Mouse (Mus musculus): ENCODE measurements at regions not wholly inside any gene's neighbourhood (a gene's known extent, or its start where the extent isn't known, plus 50 kb on each side); places are given as distances from the start of the nearest gene placed in this dataset.

GRCm38 (mm10) chr8:126820502-126820901 lies 125.1 kb downstream of the Tomm20 start (continued):
- TF ChIP-seq SMC3 (IDR thresholded peaks at IDR 0.05; ENCODE audit: low read depth, low read length) = no peak
- peak; percentile 69 for TF ChIP-seq EP300 (IDR thresholded peaks at IDR 0.05; ENCODE audit: low read length)
- TF ChIP-seq HCFC1 (IDR thresholded peaks at IDR 0.05; ENCODE audit: low read depth, low read length) = no peak
- TF ChIP-seq USF1 (IDR thresholded peaks at IDR 0.05; ENCODE audit: low read depth, low read length) = no peak
- no peak for TF ChIP-seq SIN3A (IDR thresholded peaks at IDR 0.05; ENCODE audit: low read length)

DNA sequence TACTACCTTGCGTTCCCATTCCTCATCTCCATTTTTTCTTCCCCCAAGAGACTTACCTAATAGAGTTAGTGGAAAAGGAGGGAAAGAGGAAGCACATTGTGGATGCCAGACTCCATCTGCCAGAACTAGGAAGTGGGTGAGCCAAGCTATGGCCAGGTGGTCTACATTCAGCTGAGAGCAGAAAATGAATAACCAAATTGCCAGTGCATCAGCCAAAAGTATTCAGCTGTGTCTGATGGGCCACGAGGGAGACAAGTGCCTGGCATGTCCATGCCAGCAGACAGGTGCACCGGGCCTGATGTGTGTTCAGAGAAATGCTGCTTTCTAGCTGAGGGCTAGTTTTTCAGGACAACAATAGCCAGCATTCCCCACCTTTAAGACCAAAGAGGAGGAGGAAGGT lies 126.4 kb downstream of the Tomm20 start:
- in situ Hi-C loops (cut with MboI; ENCODE audit: low pct_ligation_motif_present, low pct_unique_long_range_greater_than_20kb, low sequenced_read_pairs) = no loop called here
- DNase-seq (ENCODE audit: extremely low read depth) = peak; percentile 60
- peak overlapping the region; percentile 37 for H3K4me2 ChIP-seq (ENCODE audit: insufficient read depth, low read depth, poor library complexity, severe bottlenecking)
- H3K9me3 ChIP-seq (replicated peaks; ENCODE audit: low read length) = no peaks in the 10 kb centered on the region
- H3K27me3 ChIP-seq (replicated peaks) = no peaks in the 10 kb centered on the region
- TF ChIP-seq MAZ (IDR thresholded peaks at IDR 0.05; ENCODE audit: low read depth, low read length) (no peak), CTCF (conservative IDR thresholded peaks at IDR 0.05 in 1 of 2, IDR thresholded peaks at IDR 0.05 in 1 of 2; ENCODE audit: low read depth in 2 of 2, low read length in 2 of 2) (no peak), UBTF (IDR thresholded peaks at IDR 0.05; ENCODE audit: low read depth, low read length) (no peak), GABPA (IDR thresholded peaks at IDR 0.05; ENCODE audit: insufficient replicate concordance, low read depth, low read length) (no peak), TBP (conservative IDR thresholded peaks at IDR 0.05; ENCODE audit: low read depth, low read length) (no peak), JUN (IDR thresholded peaks at IDR 0.05; ENCODE audit: insufficient read depth, low read depth, low read length) (no peak), ELF1 (IDR thresholded peaks at IDR 0.05; ENCODE audit: low read depth, low read length) (peak; percentile 60), SIN3A (IDR thresholded peaks at IDR 0.05; ENCODE audit: low read length) (no peak), NELFE (IDR thresholded peaks at IDR 0.05; ENCODE audit: low read depth, low read length) (no peak), KAT2A (IDR thresholded peaks at IDR 0.05; ENCODE audit: insufficient replicate concordance, low read length) (no peak), MEF2A (IDR thresholded peaks at IDR 0.05; ENCODE audit: borderline replicate concordance, low read depth, low read length) (no peak), IRF4 (IDR thresholded peaks at IDR 0.05; ENCODE audit: low read depth, low read length) (peak; percentile 11; the same call in 1 of the 2 replicates), MXI1 (IDR thresholded peaks at IDR 0.05; ENCODE audit: low read depth, low read length) (no peak), MYC (IDR thresholded peaks at IDR 0.05; ENCODE audit: low read depth, low read length) (peak; percentile 76), MAFK (IDR thresholded peaks at IDR 0.05; ENCODE audit: insufficient replicate concordance, low read length) (no peak), CHD2 (IDR thresholded peaks at IDR 0.05; ENCODE audit: low read length) (no peak), RCOR1 (conservative IDR thresholded peaks at IDR 0.05; ENCODE audit: low read depth, low read length) (no peak), EP300 (IDR thresholded peaks at IDR 0.05; ENCODE audit: low read length) (peak; percentile 50; the same call in 1 of the 2 replicates), USF1 (IDR thresholded peaks at IDR 0.05; ENCODE audit: low read depth, low read length) (no peak), BHLHE40 (IDR thresholded peaks at IDR 0.05; ENCODE audit: low read depth, low read length) (peak; percentile 68), ZKSCAN1 (IDR thresholded peaks at IDR 0.05; ENCODE audit: borderline replicate concordance, low read depth, low read length) (no peak), ZNF384 (IDR thresholded peaks at IDR 0.05; ENCODE audit: low read depth, low read length) (no peak), CHD1 (IDR thresholded peaks at IDR 0.05; ENCODE audit: low read depth, low read length) (no peak), MAX (IDR thresholded peaks at IDR 0.05; ENCODE audit: low read length) (peak; percentile 60; the same call in 1 of the 2 replicates), USF2 (conservative IDR thresholded peaks at IDR 0.05; ENCODE audit: low read depth, low read length) (no peak), POLR2AphosphoS2 (IDR thresholded peaks at IDR 0.05; ENCODE audit: low read depth, low read length) (no peak), POLR2A (IDR thresholded peaks at IDR 0.05; ENCODE audit: low read depth, low read length) (no peak), ZC3H11A (IDR thresholded peaks at IDR 0.05; ENCODE audit: low read depth, low read length) (no peak), NRF1 (IDR thresholded peaks at IDR 0.05; ENCODE audit: low read depth, low read length) (no peak), RAD21 (IDR thresholded peaks at IDR 0.05; ENCODE audit: low read depth, low read length) (no peak), TCF12 (IDR thresholded peaks at IDR 0.05; ENCODE audit: low read depth, low read length) (peak; percentile 69; the same call in 1 of the 2 replicates), JUND (conservative IDR thresholded peaks at IDR 0.05; ENCODE audit: low read depth, low read length) (no peak), E2F4 (IDR thresholded peaks at IDR 0.05; ENCODE audit: insufficient replicate concordance, low read depth, low read length) (no peak), HCFC1 (IDR thresholded peaks at IDR 0.05; ENCODE audit: low read depth, low read length) (no peak), SMC3 (IDR thresholded peaks at IDR 0.05; ENCODE audit: low read depth, low read length) (no peak), ETS1 (conservative IDR thresholded peaks at IDR 0.05; ENCODE audit: low read depth, low read length) (peak; percentile 77), ZMIZ1 (IDR thresholded peaks at IDR 0.05; ENCODE audit: low read depth, low read length) (no peak), PAX5 (IDR thresholded peaks at IDR 0.05; ENCODE audit: low read length) (no peak)
- peaks cover 20 to 88% of the 10 kb centered on the region in 2 experiments for H3K4me1 ChIP-seq (ENCODE audit: control insufficient read depth in 1 of 2, insufficient read depth in 2 of 2)
- no peak overlapping the region for H3K9ac ChIP-seq (ENCODE audit: insufficient read depth, low read depth)
- no peak overlapping the region for H3K4me3 ChIP-seq (replicated peaks in 1 of 3; ENCODE audit: low read depth in 2 of 3, low read length in 2 of 3, poor library complexity in 1 of 3)
- no peak overlapping the region for H3K27ac ChIP-seq (ENCODE audit: insufficient read depth, low read depth)
- dilution Hi-C loops (cut with MboI; ENCODE audit: extremely low pct_ligation_motif_present, extremely low pct_unique_long_range_greater_than_20kb, low sequenced_read_pairs) = no loop called here
- H3K79me2 ChIP-seq (replicated peaks; ENCODE audit: control insufficient read depth, extremely low read depth, insufficient read depth, poor library complexity, severe bottlenecking) = no peaks in the 10 kb centered on the region
- H3K36me3 ChIP-seq (replicated peaks in 1 of 2; ENCODE audit: control insufficient read depth in 1 of 2, insufficient read depth in 1 of 2, low read length in 1 of 2) = peaks cover 0 to 6% of the 10 kb centered on the region in 2 experiments
